Mouse (Mus musculus) kidney, postnatal 25 days (tissue): ENCODE results near the gene Mybbp1a.

Source experiments
- DNase-seq, 2 experiments: peaks; one replicate each; pipeline ENCODE4 v3.0.0; 2021; ENCODE audit warnings: mixed read lengths in 2 of 2

The Mybbp1a gene

GRCm38 (mm10) chr11:72481952-72482351, 40.8 kb downstream of the Mybbp1a start:
- DNase-seq = no peak

DNA sequence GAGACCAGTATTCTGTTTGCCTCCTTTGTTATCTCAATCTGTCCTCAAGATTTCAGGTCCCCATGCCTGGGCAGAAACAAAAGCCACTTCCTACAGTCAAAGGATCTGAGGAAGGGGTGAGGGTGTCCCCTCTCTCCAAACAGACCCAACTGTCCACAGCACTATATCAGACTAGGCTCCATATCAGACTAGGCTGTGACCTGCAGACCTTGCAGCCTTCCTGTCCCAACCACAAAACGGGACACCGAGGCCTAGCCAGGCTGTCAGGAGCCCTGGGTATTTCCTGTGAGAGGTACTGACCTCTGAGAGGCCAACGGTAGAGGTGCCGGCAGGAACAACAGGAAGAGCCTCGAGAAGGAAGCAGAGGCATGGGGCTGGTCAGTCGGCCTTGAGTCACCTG, 43.4 kb downstream of the Mybbp1a start:
- DNase-seq = peak in 1 of 2 experiments; percentile 52

GRCm38 (mm10) chr11:72485157-72485556, 44.0 kb downstream of the Mybbp1a start:
- DNase-seq = no peak

DNA sequence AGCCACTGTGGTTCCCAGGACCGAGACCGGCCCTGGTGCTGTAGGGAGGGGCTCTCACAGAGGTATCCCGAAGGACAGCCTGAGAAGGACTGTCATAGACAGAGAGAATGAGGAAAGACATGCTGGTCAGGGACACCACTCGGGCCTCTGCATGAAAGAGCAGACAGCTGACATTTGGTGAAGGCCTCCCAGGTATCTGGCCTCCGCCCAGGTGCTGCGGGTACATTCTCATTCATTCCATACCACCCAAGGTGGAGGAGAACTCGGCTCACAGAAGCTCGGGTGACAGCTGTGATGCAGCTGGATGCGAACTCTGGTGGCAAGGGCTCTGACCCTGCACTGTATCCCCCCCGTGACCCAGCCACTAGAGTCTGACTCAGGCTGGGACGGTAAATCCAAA, 44.8 kb downstream of the Mybbp1a start:
- no peak for DNase-seq

- DNase-seq = no peak
These were observed 46.0 kb downstream of the Mybbp1a start for GRCm38 (mm10) chr11:72487171-72487570.

DNA sequence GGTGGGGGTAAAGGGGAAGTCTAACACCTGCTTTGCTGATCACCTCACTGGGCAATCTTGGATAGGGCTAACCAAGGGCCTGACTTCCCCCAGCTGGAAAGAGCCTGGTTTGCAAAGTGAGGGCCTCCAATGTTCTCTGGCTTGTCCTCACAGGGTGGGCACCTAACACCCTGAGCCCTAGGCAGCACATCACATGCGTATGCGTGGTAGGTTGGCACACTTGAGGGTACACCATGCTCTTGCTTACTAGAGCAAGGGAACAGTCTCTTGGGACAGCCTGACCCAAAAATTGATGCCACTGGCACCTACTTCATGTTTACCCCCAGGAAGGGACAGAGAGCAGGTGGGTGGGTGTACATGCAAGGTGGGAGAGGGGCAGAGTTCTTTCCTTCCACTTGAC, 46.6 kb downstream of the Mybbp1a start:
- no peak for DNase-seq

DNA sequence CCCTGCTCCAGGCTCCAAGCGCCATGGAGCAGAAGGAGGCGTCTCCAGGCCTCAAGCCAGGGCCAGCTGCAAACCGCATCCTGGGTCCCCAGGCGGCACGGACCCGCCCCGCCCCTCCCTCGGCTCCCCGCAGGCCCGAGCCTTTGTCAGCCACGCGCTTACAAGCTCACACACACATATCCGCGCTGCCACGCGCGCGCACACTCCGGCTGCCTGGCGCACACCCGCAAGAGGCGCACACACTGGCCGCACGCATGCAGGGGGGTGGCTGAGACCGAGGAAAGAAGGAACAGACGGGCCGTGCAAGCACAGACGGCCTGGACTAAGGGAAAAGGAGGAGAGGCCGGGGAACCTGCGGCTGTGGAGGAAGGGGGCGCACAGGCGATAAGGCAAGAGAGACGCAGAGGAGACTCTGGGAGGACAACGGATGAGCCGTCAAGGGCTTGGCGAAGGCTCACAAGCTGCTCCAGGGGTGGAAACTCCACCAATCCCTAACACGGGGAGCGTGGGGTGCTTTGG, 47.7 kb downstream of the Mybbp1a start:
- DNase-seq = peak; percentile 36 to 60

DNA sequence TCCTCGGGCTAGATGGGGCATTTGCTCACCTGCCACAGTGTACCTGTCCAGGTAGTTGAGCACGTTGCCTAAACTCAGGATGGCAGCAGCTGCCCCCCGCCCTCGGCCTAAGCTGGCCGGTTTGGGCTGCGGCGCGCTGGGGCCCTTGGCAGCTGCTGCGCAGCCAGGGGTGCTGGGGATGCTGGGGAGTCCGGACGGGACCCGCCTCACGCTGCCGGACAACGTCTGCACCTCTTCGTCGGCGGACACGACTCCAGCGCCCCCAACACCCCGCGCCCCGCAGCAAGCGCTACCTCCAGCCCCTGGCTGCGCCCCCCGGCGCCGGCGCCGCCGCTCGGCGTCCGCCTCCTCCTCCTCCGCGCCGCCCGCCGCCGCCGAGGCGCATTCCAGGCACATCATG, 48.2 kb downstream of the Mybbp1a start:
- DNase-seq = no peak

DNA sequence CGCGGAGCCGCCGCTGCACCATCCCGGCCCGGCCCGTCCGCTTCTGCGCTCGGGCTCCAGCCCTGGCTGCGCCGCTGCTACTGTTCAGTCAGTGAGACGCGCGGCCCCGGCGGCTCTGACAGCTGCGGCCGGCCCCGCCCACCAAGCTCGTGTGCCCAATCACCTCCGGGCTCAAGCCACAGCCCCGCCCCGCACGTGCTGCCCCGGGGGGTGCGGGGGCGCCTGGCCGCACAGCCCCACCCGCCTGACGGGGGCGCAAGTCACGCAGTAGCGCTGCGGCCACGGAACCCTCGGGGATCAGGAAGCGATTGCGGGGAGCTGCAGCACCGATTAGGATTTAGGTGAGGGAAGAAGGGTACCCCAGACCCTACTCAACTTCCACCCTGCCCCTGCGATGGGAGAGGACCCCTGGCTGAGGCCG, 48.7 kb downstream of the Mybbp1a start, which contains the start of gene Spns2:
Spns2 (minus strand) TSS at position 24 of the 421 bp plus-strand sequence.
- DNase-seq = peak; percentile 96 to 97

DNA sequence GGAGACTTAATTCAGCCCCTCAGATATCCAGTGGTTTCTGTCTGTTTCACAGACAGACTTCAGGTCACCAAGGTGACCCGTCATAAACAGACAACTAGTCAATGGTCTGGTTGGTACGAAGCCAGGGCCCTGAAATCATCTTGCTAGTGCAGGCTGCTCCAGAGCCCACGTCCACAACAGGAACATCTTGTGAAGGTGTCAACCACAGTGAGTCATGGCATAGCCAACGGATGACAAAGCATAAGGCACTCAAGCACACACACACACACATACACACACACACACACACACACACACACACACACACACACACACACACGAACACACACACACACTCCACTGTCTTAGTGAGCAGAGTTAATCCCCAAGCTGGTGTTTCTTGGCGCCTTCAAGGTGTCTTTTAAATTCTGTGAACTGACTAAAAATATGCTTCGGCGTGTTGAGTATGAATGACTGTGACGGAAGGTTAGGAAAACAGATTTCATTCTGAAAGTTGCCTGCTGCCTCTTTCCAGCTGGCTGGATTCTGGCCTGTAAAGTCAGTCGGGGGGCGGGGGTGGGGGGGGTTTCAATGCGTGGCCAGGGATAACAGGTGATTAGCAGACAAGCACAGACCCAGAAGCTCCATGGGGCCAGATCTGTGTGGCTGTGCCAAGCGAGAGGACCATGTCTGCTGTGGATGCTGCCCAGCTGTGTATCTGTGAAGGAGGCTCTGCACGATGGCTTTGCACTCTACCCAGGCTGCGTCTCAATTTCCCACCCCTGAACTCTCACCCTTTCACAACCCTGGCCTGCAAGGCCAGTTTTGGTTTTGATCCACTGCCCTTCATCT, 50.2 kb downstream of the Mybbp1a start:
- DNase-seq = no peak

GRCm38 (mm10) chr11:72494046-72494988, 53.2 kb downstream of the Mybbp1a start:
- no peak for DNase-seq

GRCm38 (mm10) chr11:72496066-72496465, 54.9 kb downstream of the Mybbp1a start:
- DNase-seq = no peak

DNA sequence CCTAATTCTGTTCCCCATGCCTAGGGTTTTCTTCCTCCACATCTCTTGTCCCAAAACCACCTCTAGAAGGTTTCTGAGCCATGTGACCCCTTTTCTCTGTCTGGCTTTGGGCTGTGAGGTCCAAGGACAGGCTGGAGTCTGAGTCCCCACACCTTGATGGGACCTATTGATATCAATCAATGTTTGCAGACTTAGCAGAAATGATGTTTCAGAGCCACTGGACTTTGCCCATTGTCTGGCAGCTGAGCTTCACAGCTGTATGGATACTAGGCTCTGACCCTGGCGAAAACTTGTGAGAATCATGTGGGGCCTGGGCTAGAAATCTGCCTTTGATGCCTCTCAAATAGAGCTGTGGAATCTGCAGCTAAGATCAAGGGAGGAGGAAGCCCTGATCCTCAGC, 55.6 kb downstream of the Mybbp1a start:
- DNase-seq = no peak

GRCm38 (mm10) chr11:72497367-72497766, 56.2 kb downstream of the Mybbp1a start:
- no peak for DNase-seq

DNA sequence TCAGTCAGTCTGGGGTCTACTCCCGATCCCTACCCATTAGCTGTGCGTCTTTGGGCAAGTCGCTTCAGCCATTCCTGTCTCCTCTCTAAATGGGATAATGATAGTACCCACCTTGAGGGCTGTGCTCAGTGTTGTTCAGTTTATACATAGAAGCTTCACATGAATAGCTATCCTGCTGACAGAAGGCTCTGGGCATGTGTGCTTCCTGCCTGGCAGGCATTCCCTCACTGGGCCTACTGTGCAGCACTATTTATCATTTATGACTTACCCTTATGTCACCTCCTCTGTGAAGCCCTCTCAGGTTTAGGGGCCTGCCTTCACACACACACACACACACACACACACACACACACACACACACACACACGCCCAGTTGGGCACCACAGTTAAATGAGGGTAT, 59.0 kb downstream of the Mybbp1a start:
- DNase-seq = no peak
